Mouse (Mus musculus): ENCODE measurements around the gene Nosip.
A peak's percentile ranks its signal among the peaks of the same experiment; 100 is the strongest.
"Not testable (repeated sequence)": the region's sequence is repeated elsewhere in the genome, so short reads cannot be mapped to it uniquely, and the experiment has no call there.

Nosip gene

GRCm38 (mm10) chr7:45090251-45090977 lies 28.2 kb downstream of the Nosip start:
- no peak for DNase-seq (ENCODE audit: low read depth, low spot score)

- DNase-seq (ENCODE audit: low read depth, low spot score): no peak
Observed at GRCm38 (mm10) chr7:45091001-45091990, 29.1 kb downstream of the Nosip start.

GRCm38 (mm10) chr7:45092048-45092447 lies 29.8 kb downstream of the Nosip start, which contains the start of gene Rcn3:
Gene Rcn3 (minus strand): TSS chr7:45092221.
- no peak for DNase-seq (ENCODE audit: low read depth, low spot score)

GRCm38 (mm10) chr7:45092828-45093515 lies 30.7 kb downstream of the Nosip start:
- no peak for DNase-seq (ENCODE audit: low read depth, low spot score)

DNA sequence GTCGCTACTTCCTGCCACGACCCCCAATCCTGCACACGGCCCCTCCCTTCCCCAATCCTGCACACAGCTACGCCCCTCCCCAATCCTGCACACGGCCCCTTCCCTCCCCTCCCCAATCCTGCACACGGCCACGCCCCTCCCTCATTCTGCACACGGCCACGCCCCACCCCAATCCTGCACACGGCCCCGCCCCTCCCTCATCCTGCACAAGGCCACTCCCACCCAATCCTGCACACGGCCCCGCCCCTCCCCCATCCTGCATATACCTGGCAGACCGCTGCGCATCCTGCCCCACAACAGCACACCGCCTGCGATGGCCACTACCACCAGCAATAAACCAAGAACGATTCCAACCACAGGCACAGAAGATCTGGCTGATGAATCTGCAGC lies 31.3 kb downstream of the Nosip start:
- no peak for DNase-seq (ENCODE audit: low read depth, low spot score)

- no peak for DNase-seq (ENCODE audit: low read depth, low spot score)
Observed at GRCm38 (mm10) chr7:45094121-45094520, 31.9 kb downstream of the Nosip start.

DNA sequence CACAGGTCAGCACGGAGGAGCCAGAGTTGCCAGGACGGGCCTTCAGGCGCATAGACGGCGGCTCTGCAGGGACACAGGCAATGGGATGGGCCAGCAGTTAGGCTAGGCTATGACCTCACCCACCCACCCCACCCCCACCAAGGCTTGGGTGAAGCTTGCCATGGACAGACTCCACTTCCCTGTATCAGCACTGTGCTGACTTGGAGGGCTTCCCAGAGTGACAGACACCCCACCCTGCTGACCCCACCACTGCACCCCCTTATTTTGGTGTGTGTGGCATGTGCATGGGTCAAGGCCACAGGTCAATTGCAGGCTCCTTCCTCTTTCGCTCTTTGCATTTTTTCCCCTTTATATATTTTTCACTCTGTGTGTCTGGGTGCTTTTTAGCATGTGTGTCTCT lies 33.1 kb downstream of the Nosip start:
- peak; percentile 67 for DNase-seq (ENCODE audit: low read depth, low spot score)

GRCm38 (mm10) chr7:45095965-45096364 lies 33.7 kb downstream of the Nosip start:
- not testable (repeated sequence) for DNase-seq (ENCODE audit: low read depth, low spot score)

DNA sequence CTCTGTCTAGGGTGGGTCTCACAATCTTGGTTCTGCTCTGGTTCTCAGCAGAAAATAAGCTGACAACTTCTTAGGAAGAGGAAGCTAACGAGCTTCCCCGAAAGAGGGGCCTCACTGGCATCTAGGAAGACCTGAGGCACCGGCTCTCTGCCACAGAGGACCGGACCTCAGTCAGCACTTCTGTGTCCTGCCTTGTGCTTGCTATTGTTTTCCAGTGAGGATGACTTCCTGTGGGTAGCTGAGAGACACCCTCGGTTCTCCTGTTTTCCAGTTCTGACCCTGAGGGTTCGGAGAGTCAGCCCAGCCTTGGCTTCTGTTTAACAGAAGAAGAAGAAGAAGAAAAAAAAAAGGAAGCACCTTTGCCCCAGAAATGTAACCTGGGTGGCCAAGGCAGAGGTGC lies 35.2 kb downstream of the Nosip start:
- no peak for DNase-seq (ENCODE audit: low read depth, low spot score)

DNA sequence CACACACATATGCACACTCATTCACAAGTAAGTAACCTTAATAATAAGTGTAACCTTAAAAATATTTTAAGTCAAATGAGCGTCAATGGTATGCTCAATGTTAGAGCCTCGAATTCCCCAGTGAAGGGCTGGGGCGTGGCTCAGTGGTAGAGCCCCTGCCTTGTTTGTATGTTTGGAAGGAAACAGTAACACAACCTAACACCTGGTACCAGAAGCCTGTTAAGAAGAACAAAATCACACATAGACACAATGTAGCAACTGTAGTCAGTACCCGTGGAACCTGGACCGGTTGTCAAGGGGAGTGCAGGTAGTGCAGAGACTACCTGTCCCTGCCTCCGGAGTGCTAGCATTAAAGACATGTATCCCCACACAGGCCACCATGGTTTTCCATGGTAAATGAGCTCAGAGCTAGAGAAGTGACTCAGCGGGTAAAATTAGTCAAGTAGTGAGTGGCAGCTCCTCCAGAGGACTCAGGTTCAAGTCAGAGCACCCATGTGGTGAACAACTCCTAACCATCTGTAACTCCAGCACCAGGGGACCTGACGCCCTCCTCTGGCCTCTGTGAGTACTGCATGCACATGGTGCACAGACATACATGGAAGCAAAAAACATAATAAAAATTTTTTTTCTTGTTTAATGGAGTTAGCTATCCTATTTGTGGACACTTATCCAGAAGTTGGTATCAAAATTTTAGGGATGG lies 36.5 kb downstream of the Nosip start:
- peak; percentile 51 for DNase-seq (ENCODE audit: low read depth, low spot score)

DNA sequence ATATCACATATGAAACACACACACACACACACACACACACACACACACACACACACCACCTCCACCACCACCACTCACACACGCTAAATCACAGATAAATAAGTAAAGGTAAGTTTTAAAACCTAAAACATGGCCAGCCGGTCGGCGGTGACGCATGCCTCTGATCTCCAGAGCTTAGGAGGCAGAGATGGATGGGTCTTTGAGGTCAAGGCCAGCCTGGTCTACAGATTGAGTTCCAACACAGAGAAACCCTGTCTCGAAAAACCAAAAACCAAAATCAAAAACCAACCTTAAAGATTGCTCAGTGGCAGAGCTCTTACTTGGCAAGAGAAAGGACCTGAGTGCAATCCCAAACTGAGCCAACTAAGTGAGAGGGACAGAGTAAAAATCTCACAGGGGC lies 37.8 kb downstream of the Nosip start:
- no peak for DNase-seq (ENCODE audit: low read depth, low spot score)

DNA sequence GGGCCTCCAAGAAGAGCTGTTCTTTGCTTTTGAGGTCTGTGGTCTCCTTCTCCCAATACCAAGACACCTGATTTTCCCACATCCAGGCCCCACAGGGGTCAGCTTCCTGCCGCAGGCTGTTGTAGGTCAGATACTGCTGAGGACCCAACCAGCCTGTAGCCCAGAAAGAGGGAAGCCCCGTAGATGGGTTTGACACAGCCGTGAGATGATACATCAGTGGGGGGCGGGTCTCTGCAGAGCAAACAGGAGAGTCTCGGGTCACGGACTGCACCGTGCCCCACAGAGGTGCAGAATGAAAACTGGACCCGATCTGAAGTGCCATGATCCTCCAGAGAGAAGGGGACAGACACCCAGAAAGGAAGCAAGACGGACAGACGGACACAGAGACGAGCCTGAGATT lies 40.2 kb downstream of the Nosip start:
- no peak for DNase-seq (ENCODE audit: low read depth, low spot score)

DNA sequence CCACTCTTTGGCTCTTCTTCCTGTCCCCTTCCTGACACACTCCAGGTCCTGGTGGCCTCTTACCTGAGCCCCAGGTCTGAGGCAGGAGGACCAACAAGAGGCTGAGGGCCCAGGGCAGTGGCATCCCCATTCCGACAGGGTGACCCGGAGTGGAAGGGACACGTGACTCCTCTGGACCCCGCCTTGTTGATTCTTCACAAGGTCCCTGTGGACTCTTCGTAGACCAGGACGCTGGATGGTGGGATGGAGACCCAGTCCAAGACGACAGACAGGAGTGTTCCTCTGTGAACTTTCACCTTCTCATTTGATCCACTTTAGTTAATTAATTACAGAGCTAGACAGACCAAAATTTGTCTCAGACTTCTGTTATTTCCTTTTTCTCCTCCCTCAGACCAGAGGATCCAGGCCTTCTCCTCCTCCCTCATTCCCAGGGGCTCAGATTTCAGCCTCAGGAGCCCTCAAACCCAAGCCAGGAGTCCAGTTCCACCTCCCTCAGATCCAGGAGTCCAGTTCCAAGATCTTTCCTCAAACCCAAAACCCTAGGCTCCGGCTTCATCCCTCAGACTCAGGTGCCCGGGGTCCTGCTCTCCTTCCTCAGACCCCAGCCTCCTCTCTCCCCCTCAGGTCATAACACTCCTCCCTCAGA lies 40.8 kb downstream of the Nosip start:
- no peak for DNase-seq (ENCODE audit: low read depth, low spot score)

DNA sequence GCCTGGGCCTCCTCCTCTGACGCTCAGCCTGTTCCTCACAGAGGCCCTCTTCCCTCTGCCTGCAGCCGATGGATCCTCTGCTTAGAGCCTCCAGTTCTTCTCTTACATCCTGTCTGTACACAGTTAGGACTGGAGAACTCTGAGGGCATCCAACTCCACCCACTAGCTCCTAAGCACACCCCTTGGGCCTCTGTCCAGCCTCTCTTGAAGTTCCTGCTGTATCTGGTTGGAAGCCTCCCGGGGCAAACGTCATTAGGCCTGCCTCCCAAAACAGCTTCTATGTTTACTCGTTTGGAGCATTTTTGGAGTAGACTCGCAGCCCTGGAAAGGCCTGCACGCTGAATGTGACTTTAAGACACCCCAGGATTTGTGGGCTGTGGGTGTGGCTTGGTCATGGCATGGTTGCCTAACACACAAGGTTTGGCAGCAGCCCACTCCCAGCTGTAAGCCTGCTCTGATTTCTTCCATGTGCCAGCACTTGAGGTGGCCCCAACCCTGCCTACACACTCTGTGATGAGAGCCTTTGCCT lies 41.5 kb downstream of the Nosip start, which contains the start of gene Fcgrt:
Gene Fcgrt (minus strand): TSS at position 200 of the 529 bp plus-strand sequence.
- DNase-seq (ENCODE audit: low read depth, low spot score): no peak

DNA sequence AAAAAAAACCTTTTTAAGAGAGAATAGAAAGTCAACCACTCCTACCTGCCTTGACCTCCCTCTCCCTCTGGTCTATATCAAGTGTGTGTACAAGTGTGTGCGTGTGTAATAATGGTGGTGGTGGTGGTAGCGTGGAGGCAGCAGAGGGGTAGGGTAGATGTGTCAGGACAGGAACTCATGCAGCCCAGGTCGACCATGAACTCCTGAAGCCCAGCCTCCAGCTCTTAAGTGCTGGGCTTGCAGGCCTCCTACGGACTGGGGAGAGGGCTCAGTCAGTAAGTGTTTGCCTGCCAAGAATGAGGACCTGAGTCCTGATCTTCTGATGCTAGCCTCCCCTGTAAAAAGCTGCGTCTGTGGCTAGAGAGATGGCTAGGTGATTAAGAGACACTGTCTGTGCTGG lies 42.7 kb downstream of the Nosip start:
- DNase-seq (ENCODE audit: low read depth, low spot score): no peak

DNA sequence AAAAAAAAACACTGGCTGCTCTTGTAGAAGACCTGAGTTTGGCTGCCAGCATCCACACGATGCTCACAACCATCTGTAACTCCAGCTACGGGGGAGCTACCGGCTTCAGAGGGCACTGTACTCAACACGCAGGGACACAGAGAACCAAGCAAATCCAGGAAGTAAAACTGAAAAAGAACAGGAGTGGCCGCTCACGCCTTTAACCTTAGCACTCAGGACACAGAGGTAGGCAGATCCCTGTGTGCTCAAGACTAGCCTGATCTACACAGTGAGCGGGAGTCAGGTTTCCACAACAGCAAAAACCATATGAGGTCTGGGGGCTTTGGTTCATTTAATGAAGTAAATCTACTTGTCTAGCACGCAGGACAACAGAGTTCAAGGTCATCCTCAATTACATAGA lies 43.3 kb downstream of the Nosip start:
- DNase-seq (ENCODE audit: low read depth, low spot score): no peak

DNA sequence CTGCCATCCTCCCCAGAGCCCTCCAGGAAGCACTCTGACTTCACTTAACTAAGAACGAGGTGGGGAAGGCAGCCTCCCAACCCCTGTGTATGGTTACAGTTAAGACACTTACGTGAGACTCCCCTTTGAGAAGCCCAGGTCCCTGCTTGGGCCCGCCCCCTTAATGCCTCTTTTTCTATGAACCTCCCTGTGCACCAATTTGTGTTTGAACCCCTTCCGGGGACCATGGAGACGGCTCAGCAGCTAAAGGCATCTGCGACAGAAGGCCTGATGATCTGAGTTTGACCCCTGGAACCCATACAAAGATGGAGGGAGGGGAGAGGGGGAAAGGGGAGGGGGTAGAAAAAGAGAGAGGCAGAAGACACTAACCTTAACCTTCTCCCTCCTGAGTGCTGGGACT lies 44.2 kb downstream of the Nosip start:
- no peak for DNase-seq (ENCODE audit: low read depth, low spot score)

DNA sequence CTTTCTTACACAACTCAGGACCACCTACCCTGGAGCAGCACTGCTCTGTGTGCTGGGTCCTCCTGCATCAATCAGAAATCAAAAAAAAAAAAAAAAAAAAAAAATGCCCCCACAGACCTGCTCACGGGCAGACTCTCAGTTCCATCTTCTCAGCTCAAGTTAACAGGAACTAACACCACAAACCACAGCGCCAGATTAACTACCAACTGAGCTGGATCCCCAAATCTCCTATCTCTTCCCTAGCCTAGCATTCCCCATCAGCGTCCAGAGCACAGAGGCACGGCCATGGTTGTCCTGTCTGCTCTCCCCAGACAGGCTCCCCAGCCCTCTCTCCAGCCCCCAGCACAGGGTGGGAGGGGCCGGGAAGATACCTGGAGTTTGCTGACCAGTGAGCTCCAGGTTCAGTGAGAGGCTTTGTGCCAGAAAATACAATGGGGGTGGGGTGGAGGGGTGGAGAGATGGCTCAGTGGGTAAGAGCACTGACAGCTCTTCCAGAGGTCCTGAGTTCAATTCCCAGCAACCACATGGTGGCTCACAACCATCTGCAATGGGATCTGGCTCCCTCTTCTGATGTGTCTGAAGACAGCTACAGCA lies 44.9 kb downstream of the Nosip start:
- no peak for DNase-seq (ENCODE audit: low read depth, low spot score)

DNA sequence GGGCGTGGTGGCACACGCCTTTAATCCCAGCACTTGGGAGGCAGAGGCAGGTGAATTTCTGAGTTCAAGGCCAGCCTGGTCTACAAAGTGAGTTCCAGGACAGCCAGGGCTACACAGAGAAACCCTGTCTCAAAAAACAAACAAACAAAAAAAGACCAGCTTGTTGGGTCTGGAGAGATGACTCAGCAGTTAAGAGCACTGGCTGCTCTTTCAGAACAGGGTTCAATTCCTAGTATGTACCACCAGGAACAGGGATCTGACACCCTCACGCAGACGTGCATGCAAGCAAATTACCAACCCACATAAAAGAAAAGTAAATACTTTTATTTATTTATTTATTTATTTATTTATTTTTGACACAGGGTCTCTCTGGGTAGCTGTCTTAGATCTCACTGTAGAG lies 47.9 kb downstream of the Nosip start:
- DNase-seq (ENCODE audit: low read depth, low spot score): not testable (repeated sequence)

DNA sequence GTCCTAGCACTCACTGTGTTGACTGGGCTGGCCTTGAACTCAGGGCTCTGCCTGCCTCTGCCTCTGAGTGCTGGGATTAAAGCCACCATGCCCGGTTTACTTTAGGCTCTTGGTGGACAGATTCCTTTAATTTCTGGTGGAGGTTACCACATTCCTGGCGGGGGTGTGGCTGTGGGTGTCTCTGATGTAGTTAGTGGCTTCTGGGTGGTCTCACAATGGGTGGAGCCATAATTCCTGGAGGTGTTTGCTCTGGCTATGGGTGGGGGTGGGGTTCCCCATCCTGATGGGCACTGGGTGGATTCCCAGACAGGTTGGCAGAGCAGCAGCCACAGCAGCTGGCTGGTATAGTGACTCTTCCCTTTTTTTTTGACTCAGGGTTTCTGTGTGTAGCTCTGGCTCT lies 49.7 kb downstream of the Nosip start:
- no peak for DNase-seq (ENCODE audit: low read depth, low spot score)
